Mouse (Mus musculus) embryo, embryonic 11 days (tissue): ENCODE data around the gene Gm49387.
A peak's percentile ranks its signal among the peaks of the same experiment; 100 is the strongest.
"Not testable (repeated sequence)": the region's sequence is repeated elsewhere in the genome, so short reads cannot be mapped to it uniquely, and the experiment has no call there.

ENCODE experiments used
- DNase-seq: peaks from one replicate; pipeline ENCODE4 v3.0.0-alpha.2; 2015

Gene Gm49387

DNA sequence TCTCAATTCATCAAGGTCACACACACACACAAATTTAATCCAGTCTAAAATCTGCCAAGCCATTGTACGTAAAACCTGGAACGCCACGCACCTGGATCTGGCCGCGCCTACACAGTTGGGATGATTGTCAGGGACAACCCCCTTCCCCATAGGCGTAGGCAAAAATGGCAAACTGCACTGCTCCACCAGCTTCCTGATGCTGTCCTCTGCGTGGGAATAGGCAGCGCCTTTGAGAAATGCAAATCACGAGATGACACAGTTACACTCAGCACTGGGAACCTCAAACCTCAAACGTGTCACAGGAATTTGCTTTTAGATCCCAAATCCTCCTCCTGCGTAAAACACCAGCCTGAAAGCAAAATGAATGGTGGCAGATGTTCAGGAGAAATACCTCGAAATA is 17.9 kb downstream of the Gm49387 start:
- DNase-seq: no peak

DNA sequence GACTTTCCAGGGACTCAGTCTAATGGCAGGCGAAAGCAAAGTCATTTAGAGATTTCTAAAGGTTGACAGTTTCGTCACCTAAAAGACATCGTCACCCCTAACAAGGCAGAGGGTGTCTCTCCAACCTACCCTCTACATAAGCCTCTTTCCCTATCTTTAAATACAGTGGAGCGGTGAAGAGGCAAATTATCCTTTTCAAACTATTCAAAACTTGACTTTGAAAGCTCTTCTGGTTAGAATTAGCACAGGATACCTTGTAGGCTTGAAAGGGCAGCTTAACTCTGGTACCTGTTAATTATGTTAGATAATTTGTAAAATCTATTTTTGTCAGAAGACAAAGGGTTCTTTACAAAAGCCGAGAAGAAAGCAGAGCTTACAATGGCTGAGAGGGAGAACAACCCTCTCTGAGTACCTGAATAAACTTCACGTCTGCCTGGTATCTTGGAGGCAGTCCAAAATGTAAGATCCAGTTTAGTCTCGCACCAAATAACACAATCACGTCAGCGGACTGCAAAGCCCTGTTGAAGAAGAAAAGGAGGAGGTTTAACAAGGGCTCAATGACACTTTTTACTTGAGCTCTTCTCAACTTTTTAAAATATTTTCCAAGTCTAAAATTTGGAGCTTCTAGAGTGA is 20.0 kb downstream of the Gm49387 start:
- no peak for DNase-seq

DNA sequence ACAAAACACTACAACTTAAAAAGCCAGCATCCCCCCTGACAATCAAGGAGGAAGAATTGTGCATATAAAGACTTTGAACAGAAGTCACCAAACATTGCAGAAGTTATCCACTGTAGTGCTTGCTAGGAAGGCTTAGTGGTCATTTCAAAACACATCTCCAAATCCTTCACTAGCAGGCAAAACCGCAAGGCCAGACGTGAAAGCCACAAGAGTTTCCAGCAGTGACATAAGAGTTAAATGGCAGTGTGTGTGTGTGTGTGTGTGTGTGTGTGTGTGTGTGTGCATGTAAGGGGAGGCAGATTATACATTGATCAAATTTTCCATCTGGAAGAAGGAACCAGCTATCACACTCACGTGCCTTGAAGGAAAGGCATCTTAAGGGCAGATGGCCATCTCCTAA is 22.7 kb downstream of the Gm49387 start:
- no peak for DNase-seq

DNA sequence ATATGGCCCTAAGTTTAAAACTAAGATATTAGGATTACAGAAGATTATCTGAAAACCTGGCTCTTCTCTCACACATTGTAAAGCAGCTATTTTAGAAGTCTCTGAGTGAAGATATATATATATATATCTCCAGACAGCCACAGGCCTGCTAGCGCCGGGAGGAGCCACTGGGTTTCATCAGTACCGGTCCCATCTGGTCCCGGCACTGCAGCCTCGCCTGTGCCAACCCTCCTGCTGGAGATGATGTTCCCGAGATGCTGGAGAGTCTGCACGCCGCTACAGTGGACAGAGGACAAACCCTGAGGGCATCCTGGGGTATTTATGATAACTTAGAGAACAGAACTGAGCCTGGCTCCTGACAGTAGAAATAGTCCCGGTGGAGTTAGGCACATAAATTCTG is 23.5 kb downstream of the Gm49387 start:
- no peak for DNase-seq

DNA sequence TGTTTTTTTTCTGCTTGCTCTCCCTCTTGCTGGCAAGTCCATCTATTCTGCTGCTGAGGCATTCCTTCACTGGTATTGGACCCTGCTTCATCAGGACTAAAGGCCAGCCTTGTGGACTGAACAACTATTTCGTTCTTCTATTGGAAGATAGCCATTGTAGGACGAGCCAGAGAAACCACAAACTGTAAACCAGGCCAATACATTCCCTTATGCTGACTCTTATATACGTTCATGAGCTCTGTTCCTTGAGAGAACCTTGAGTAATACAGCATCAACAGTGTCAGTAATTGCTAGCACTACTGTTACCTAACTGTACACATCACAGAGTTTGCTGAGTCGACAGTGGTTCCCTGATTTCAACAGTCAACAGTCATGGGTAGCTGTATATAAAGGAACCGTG is 27.0 kb downstream of the Gm49387 start:
- no peak for DNase-seq

DNA sequence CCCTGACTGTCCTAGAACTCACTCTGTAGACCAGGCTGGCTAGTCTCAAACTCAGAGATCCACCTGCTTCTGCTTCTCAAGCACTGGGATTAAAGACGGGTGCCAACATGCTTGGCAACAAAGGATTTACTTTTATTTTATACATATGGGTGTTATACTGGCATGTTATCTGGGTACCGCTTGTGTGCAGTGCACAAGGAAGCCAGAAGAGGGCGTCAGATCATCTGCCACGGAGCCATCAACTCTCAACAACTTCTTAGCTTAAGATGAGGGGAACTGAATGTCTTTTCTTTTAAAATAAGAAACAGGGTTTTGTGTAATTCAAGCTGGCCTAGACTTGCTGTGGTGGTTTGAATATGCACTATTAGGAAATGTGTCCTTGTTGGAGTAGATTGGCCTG is 28.7 kb downstream of the Gm49387 start:
- DNase-seq: no peak

DNA sequence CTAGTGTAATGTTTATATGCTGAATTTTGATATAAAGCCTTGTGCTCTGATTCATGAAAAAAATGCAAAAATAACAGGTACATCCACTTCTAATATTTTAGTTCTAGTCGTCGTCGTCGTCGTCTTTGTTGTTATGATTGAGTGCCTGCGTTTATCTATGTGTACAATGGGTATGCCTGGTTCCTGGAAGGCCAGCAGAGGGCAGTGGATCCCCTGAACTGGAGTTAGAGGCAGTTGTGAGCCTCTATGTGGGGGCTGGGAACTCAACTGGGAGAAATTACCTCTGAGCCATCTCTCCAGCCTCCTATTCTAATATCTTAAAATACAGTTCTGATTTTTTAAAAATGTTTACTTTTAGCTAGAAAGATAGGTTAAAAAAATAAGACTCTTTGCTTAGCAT is 35.2 kb downstream of the Gm49387 start:
- no peak for DNase-seq

DNA sequence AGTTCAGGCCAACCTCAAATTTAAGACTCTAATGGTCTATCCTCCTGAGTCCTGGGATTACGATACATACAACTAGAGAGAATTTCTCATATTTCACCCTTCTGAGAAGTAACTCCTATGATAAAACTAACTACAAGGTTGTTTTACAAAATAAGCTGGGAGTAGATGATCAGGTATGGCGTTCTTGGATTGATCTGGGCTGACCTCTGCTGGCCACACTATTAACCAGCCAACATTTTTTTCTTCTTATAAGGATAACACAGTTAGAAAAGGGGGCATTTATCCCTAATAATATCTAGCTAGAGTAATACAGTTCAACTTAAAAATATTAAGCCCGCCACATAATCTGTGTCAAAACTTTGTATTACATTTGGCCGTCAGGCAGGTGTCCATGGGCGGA is 35.8 kb downstream of the Gm49387 start:
- DNase-seq: peak; percentile 34

DNA sequence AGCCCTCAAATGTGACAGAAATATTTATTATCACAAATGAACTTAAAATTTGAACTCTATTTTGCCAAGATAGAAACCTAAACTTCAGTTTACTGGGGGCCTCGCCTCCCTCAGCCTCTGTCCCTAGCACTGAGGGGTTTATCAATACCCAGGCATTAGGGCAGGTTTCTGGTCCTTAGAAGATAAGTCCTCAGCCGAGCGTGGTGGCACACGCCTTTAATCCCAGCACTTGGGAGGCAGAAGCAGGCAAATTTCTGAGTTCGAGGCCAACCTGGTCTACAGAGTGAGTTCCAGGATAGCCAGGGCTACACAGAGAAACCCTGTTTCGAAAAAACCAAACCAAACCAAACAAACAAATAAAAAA is 38.1 kb downstream of the Gm49387 start:
- DNase-seq: not testable (repeated sequence)

DNA sequence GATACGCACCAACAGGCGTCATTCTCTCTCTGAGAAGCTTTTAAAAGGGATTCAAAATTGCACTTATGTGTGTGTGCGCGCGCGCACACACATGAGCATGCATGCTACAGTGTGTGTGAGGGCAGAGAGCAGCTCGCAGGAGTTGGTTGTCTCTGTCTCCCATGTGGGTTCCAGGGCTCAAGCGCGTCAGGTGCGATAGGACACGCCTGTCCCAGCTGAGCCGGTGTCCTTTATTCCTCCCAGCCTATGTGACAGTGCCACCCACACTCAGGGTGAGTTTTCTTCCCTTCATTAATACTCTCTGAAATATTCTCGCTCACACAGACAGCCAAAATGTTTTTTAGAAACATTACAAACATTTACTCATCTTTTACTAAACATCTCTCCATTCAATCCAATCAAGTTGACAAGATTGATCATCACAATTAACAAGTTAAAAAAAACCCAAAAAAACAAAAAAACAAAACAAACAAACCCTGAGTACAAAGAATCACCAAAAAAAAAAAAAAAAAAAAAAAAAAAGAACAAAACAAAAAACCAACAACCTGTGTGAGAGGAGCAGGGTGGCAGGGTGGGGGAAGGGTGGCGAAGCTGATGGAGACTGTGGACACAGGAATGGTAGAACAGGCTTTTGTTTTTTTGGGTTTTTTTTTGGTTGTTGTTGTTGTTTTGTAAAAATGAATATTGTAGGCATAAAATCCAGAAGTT is 38.6 kb downstream of the Gm49387 start:
- DNase-seq: no peak

DNA sequence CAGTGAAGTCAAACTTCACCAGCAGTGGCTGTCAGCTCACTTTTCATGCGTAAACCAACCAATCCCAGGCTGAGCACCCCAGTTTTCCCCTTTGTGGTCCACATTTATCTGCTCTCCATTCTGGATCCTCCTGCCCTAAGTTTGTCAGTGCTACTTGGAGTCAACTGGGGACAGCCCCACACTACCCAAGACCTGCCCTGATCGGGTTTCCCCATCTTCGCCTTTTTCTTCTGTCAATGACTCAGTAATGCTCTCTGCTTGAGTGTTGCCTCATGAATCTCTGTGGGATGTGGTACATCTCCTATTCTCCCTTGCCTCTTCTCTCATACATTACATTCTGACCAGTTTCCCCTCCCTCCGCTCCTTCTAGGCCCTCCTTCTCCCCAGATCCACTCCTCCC is 43.2 kb downstream of the Gm49387 start:
- DNase-seq: no peak

DNA sequence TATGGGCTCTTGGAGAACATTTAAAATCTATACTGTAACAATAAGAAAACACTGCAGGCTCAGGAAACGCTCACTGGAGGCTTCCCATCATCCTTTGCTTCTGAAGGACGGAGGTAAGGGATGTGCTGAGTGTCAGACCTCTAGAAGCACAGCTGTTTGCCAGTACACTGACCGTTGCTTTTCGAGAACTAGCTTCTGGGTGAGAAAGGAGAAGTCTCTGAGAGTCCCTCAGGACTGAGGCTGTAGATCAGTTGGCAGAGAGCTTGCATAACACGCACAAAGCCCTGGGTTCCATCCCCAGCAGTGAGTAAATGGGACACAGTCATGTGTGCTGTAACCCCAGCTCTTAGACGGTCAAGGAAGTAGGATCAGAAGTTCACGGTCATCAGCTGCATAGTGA is 44.3 kb downstream of the Gm49387 start:
- no peak for DNase-seq

DNA sequence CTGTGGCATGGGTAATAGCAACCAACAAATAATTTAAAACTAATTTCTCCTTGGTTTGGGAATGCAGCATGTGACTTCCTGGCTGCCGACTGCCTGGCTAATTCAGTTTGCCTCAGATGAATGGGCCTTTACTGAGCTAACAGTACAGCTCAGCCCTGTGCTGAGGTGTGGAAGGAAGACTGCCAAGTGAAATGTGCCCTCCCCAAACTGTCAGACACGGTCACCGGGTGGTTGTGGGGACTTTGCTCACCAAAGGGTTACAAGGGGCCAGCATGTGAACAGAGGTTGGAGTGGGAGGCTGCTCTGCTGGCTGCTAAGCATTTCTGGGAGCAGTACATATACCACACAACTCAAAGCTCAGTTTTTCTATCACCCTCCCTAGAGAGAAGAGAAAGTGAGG is 46.0 kb downstream of the Gm49387 start:
- DNase-seq: no peak

DNA sequence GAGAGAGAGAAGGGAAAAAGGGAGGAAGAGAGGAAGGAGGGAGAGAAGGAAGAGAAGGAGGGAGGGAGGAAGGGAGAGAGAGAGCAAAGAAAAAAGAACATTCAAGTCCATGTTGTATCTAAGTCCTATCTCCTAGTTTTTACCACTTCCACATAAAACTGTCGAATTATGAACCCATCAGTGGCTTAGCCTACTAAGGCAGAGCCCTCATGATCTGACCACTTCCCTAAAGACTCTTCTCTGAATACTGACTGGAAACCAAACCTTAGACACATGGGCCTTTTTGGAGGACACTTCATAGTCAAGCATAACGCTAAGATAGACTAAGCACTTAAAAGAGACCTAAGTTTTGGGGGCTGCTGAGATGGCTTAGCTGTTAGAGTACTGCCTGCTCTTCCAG is 47.6 kb downstream of the Gm49387 start:
- no peak for DNase-seq

DNA sequence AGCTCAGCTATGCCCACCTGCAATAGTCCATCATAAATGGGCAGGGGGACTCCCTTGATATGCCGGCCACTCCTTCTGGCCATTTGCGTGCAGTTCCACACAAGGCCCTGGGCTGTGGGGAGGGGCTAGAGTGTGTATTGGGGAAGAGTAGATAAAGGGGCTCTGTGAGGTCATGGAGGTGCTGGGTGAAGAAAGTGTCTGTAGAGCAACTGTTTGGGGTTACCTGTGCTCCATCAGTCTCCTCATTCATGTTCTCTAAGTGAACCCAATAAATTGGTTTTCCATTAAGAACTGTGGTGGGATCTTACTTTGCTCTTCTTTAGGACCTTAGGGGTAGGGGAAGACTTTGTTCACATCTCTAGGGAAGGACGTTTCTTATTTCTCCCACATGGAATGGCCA is 49.4 kb downstream of the Gm49387 start, which contains the start of gene Colq:
Gene Colq, minus strand, starts transcription at position 101 of the 400 bp plus-strand sequence.
- no peak for DNase-seq

DNA sequence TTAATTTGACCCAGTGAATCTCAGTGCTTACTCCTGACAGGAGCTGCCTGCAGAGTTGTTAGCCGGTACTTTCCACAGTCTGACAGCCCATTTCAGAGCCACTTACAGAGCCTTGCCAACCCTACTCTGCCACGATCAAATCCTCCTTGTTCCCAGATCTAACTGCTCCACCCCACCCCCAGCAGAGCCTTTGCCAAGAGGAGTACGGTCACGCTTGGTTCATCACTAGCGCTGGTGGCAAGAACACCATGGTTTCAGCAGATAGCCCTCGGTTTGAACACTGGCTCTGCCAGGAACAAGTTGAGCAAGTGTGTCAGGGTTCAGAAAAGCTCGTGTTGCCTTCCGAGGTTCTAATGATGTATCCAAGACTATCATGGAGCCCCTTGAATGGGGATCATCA is 54.2 kb downstream of the Gm49387 start:
- DNase-seq: no peak

DNA sequence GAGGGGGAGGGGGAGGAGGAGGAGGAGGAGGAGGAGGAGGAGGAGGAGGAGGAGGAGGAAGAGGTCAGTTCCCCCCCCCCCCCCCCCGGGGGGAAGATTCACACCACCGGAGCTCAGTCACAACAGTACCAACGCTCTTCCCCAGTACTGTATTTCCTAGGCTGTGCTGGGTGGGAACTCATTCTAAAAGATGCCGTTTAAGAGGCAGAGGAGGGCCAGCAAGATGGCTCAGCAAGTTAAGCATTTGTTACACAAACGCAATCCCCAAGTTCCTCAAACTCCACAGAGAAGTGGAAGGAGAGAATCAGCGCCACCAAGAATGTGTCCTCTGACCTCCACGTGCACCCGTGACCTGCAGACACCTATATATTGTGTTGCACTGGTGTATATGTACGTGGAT is 57.6 kb downstream of the Gm49387 start:
- DNase-seq: no peak

DNA sequence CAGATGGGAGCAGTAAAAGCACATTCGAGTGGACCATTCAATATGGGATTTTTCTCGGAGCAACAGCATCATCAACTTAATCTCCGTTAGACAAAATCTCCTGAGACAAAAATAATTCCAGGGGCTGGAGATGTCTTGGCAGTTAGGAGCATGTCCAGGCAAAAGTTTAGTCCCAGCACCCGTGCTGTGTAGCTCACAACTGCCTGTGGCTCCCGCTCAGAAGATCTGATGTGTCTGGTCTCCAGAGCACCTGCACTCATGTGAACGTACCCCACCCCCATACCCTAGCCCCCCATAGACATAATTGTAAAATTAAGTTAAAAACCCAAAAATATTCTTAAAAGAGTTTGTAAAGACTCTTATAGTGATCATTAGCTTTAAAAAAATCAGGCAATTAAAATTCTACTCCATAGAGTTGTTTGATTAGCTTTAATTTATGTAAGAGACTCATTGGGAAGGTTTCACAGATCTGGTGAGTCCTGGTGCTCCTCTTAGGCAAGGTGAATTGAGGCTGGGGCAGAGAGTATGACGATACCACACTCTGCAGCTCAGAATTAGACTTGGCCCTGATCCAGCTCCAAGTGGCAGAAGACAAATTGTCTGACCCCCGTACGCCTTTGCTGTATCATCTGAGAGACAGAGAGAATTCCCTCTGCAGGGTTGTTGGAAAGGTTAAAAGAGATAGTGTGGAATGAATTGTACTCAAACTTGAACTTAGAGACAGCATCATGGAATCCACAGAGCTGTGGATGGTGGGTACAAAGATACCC is 62.5 kb downstream of the Gm49387 start:
- no peak for DNase-seq

DNA sequence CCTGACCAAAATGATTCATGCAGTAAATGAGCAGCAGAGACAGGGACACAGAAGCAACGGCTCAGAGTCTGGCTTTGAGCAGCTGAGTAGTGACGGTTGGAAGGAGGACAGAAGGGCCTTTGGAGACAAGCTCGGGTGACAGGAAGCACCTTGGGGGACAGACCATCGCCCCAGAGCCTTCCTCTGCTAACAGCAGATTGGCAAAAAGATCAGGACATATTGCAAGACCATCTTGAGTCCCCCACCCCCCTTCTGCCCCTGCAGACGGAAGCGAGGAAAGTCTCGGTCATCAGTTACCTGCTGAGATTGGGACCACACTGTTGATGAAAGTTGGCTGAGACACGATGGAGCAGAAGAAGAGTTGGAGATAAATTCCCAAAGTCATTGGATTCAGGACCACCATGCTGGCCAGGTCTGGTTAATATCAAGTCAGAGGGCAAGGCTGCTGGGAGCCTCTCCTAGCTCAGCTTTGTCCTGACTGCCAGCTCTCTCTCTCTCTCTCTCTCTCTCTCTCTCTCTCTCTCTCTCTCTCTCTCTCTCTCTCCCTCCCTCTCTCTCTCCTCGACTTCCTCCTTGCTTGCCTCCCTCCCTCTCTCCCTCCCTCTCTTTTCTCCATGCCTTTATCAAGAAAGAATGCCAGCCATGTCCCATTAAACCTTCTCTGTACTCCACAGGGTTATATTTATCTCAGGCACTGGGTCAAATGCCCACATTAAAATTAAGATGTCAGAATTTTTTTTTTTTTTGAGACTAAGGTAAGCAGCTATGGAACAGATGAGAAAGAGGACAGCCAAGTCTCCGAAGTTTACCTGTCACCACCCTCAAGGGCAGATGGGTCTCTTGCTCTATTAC is 63.6 kb downstream of the Gm49387 start:
- DNase-seq: no peak

DNA sequence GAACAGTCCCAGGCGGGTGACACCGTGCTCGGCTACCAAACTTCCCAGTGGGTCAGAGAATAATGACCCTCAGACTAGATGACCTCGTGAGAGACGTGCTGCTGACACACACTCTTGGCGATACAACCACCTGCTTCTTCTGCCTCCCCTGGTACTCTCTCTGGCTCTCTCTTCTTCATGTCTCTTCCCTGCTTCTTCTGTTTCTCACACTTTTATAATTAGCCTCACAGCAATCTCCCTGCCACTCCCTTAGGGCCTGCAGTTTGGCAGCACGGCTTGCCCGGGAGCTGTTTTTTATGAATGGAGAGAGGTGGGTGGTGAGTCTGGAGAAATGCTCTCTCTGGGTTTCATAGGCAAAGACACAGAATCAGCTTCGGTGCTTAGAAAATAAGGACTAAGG is 64.8 kb downstream of the Gm49387 start:
- no peak for DNase-seq

DNA sequence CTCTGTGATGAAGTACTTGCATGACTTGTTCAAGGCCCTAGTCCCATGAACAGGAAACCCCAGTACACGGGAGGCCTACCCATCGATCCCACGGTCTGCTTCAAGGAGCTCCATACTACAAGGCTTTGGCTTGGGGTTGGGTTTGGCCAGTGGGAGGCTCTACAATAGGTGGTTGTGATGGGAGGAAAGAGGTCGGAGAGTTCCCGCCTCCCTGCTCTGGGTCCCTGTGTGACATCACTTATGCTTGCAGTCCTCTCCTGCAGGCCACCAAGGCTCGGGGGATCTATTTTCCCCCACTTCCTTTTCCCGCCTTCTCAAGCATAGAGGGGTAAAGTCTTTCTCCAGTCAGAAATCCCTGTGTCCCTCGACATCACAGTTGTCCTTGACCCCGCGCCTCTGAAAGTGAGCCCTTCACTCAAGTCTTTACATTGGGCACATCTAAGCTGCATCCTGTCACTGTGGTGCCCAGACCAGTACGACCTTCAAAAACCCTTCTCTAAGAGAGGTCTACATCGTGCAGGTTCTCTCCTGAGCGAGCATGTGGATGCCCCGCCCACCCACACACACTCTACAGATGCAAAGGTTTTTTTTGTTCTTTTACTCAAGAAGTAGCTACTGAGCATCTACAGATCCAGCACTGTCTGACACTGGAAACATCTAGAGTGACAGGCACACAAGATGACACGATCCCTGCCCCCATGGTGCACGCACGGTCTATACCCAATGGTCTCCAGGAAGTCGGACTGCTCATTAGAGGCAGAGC is 65.6 kb downstream of the Gm49387 start:
- no peak for DNase-seq

DNA sequence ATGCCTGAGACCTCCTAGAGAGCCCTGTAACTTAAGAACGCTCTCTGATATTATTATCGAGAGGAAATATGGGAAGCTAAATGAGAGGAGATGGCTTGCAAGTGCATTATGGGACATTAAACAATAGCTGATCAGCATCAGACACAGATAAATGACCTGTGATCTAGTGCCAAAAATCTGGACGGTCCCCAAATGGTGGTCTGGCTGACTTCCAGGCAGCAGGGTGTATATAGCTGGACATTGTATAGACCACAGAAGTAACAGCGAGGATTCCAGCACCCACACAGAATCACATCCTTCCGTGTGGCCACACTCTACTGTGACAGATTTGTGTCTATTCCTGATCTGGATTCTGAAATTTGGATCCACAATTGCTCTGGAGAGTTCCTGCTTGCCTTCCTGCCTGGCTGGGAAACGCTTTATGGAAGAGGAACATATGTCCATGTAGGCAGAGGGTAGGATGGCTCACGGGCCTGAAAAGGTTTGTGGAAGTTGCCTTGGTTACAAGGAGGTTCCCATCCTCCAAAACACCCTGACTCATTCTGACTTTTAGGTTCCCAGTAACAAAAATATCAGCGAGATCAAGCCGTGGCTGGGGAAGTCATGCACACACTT is 68.0 kb downstream of the Gm49387 start:
- no peak for DNase-seq
